Mouse (Mus musculus): Measurements from ENCODE around the gene Myf5.

The Myf5 gene

GRCm38 (mm10) chr10:107485870-107486269 lies at the start of gene Myf5:
Gene Myf5 (minus strand): TSS chr10:107486134.
- no peak for DNase-seq

- no peak for DNase-seq
Observed at GRCm38 (mm10) chr10:107528758-107529157, 42.8 kb upstream of the Myf5 start.

DNA sequence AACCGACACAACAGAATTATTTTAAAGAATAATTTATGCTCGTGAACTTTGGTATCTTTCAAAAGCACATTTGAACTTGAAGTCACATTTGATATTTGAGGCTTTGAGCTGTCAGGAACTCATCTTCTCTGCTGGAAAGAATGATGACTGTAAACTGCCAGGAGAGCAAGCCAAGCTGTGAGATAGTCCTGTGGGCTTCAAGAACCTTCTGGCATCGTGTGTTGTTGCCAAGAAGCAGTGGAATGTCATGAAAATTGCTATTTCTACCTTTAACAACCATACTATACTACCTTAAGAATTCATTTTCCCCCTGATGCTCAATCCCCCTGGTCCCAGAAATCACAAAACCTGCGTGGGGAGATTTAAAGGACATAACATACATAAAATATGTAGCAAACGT lies 33.3 kb upstream of the Myf5 start:
- no peak for DNase-seq

DNA sequence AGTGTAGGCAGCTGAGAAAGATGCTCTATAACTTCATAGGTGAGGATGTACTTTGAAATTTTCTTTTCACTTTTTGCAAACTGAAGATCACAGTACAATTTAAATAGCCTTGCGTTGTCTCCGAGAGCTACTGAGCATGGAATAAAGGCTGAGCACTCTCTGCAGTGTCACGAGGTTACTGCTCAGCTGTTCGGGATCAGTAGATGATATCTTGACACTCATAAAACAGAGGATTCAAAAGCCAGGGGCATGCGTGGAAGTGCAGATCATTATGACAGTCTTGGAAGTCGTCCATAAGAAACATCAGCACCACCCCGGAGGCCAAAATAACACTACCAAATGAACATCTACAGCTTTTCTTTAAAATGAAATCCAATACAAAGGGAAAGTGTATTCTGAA lies 30.7 kb upstream of the Myf5 start:
- no peak for DNase-seq

- DNase-seq = no peak
Observed at GRCm38 (mm10) chr10:107514735-107515134, 28.8 kb upstream of the Myf5 start.

DNA sequence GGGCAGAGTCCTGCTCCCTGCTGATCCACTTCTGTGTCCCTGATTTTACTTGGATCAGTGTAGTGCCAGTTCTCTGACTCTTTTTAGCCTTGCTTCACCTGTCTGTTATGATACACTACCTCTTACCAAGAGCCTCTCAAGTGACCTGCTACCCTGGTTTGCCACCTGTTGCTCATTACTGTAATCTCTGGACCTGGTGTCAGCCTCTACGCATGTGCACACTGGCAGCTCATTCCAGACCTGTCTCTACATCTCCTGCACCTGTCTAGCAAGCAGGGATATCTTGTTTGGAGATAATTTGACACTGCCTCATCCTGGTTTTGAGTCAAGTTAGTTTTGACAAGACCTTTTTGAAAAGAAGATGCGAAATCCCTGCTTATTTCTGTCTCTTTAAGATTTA lies 20.5 kb upstream of the Myf5 start:
- no peak for DNase-seq

- DNase-seq = no peak
Observed at GRCm38 (mm10) chr10:107503430-107503829, 17.5 kb upstream of the Myf5 start.

- no peak for DNase-seq
Observed at GRCm38 (mm10) chr10:107502193-107502592, 16.3 kb upstream of the Myf5 start.

- DNase-seq = no peak
Observed at GRCm38 (mm10) chr10:107499656-107500055, 13.7 kb upstream of the Myf5 start.

DNA sequence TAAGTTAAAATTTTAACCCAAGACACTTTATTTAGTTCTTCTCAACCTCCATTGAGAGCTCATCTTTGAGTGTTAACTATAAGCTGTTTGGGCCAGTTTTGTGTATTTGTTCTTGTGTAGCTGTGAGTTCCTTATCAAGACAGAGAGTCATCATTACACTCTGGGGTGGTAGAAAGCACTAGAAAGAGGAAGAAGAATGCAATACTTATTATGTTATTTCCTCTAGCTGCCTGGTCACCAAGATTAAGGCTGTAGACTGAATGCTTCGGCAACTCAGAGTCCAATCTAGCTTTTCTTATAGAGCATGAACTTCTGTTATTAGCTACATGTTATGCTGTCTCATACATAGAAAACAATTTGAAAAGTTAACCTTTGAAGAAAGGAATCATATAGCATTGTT lies 10.5 kb upstream of the Myf5 start:
- DNase-seq = no peak

- no peak for DNase-seq
Observed at GRCm38 (mm10) chr10:107494568-107494967, 8.6 kb upstream of the Myf5 start, which contains the start of gene Myf6. Gene Myf6 (minus strand): TSS chr10:107494737.

GRCm38 (mm10) chr10:107493580-107494474 lies 7.9 kb upstream of the Myf5 start:
- no peak for DNase-seq

- no peak for DNase-seq
Observed at GRCm38 (mm10) chr10:107492867-107493579, 7.1 kb upstream of the Myf5 start.

GRCm38 (mm10) chr10:107488654-107489315 lies 2.9 kb upstream of the Myf5 start:
- no peak for DNase-seq

- no peak for DNase-seq
Observed at GRCm38 (mm10) chr10:107486770-107487169, 836 bp upstream of the Myf5 start.

- DNase-seq = no peak
Observed at GRCm38 (mm10) chr10:107484050-107484449, 1.9 kb downstream of the Myf5 start.

- DNase-seq = no peak
Observed at GRCm38 (mm10) chr10:107473497-107473896, 12.4 kb downstream of the Myf5 start.

- DNase-seq = no peak
Observed at GRCm38 (mm10) chr10:107471712-107472111, 14.2 kb downstream of the Myf5 start.

DNA sequence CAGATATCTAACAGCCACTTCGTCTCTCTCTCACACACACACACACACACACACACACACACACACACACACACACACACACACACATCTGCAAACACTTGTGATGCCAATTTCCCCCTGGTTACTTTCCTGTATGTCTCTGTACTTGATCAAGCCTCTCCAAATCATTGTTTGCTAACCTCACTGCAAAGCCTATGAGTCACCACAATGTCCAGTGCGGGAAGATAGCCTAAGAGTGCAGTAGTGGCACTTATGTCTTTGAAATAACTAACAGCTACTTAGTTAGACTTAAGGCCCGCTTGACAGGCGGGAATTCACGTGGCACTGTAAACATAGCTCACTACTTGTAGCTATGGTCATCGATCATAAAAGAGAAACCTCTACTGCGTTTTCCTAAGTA lies 18.1 kb downstream of the Myf5 start:
- no peak for DNase-seq

- DNase-seq = no peak
Observed at GRCm38 (mm10) chr10:107449496-107450330, 36.2 kb downstream of the Myf5 start.

- DNase-seq = no peak
Observed at GRCm38 (mm10) chr10:107442781-107443180, 43.2 kb downstream of the Myf5 start.

GRCm38 (mm10) chr10:107436967-107437366 lies 49.0 kb downstream of the Myf5 start:
- DNase-seq = no peak

Data from B cell, adult 2 months (primary cell).